Mouse (Mus musculus): ENCODE data around the gene Ptprt. TPM values are rescaled to one million over a fixed set of nuclear protein-coding genes. Genes with fewer than 3 reads are reported as not detected.

The Ptprt gene
- polyA plus RNA-seq, 1 experiment: 15.9 TPM

DNA sequence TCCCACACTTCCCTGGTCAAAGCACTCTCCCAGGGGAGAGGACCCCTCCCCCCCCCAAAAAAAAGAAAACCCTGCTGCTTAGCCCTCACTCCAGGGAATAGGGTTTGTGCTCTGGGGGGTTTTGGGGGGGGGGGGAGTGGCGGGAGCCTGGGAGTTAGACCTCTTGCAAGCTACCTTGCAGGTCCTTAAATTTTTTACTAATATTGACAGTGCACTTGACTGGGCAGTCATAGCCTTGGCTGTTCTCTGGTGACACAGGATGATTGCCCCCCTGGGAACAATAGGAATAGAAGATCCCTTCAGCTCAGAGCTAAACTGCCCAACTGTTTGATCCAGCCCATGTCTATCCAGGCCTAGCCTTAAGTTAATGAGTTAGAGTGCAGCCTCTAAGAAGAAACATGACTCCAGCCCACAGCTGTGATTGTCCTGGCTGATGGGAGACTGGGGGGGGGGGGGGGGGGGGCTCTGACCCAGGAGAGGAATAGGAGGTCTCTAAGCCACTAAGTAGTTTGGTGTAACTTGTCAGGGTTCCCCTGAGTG, 1.6 kb upstream of the Ptprt start:
- H3K4me1 ChIP-seq (ENCODE audit: control insufficient read depth, insufficient read depth, low read length): no peaks in the 10 kb centered on the region
- H3K4me3 ChIP-seq (replicated peaks; ENCODE audit: insufficient read depth, low read depth, low read length): no peak overlapping the region
- DNase-seq: no peak
- TF ChIP-seq CTCF (IDR thresholded peaks at IDR 0.05; ENCODE audit: borderline replicate concordance, insufficient read depth, low read depth, low read length) (no peak), POLR2A (IDR thresholded peaks at IDR 0.05; ENCODE audit: borderline replicate concordance, insufficient read depth, low read length) (no peak)
- 86% methylated on average over 1 of the region's 1 CpGs for WGBS
- no peaks in the 10 kb centered on the region for H3K27me3 ChIP-seq (ENCODE audit: control insufficient read depth, insufficient read depth, low read length)
- no peak overlapping the region for H3K27ac ChIP-seq (ENCODE audit: insufficient read depth, low read length)

DNA sequence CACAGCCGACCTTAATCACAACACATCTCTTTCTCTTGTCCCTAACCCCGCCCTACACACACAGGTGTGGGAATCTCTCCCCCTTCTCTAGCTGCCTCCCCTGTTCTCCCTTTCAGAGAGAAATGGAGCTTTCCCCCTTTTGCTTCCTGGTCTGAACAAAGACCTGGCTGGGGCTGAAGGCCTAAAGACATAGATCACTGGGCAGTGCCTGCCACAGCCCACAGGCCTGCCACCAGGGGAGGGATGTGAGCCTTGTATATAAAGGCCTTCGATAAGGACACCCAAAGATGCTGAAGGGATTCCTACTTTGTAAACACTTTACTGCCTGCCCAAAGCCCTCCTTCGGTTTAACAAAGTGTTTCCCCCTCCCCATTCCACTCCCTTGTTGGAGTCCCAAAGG, 786 bp upstream of the Ptprt start:
- 52% methylated on average over 4 of the region's 4 CpGs for WGBS
- no peak for DNase-seq
- TF ChIP-seq POLR2A (IDR thresholded peaks at IDR 0.05; ENCODE audit: borderline replicate concordance, insufficient read depth, low read length) (no peak), CTCF (IDR thresholded peaks at IDR 0.05; ENCODE audit: borderline replicate concordance, insufficient read depth, low read depth, low read length) (no peak)
- Histone ChIP-seq H3K4me3 (replicated peaks; ENCODE audit: insufficient read depth, low read depth, low read length) (peak overlapping the region; percentile 63), H3K4me1 (ENCODE audit: control insufficient read depth, insufficient read depth, low read length) (no peaks in the 10 kb centered on the region), H3K27me3 (ENCODE audit: control insufficient read depth, insufficient read depth, low read length) (no peaks in the 10 kb centered on the region), H3K27ac (ENCODE audit: insufficient read depth, low read length) (no peak overlapping the region)

DNA sequence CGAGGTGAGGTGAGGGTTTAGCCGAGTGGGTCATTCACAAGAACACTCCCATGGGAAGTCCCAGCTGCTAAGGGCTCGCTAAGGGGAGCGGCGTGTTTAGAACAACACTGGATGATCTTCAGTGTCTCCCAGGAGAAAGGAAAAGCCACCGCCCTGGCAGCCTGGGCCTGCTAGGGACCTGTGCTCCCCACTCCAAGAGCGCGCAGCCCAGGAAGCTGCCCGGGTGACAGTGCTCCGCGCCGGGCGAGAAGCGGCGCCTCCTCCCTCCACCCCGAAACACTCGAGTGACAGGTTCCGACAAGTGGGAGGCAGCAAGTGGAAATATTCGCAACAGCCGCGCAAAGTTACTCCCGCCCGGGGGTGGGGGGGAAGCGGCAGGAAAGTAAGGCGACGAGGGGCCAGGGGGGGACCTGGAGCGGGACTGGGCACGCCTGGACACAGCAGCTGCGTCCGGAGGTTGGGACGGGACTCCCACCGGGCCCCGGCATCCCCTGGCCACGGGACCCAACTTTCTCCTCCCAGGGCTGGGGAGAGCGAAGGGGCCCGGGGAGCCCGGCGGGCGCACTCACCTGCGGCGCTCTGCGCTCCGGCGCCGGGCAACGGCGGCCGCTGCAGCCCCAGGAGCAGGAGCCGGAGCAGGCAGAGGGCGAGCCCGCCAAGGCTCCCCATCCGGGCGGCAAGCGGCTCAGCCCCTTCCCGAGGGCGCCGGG, 561 bp downstream of the Ptprt start:
- no peaks in the 10 kb centered on the region for H3K4me1 ChIP-seq (ENCODE audit: control insufficient read depth, insufficient read depth, low read length)
- H3K27me3 ChIP-seq (ENCODE audit: control insufficient read depth, insufficient read depth, low read length): no peaks in the 10 kb centered on the region
- H3K27ac ChIP-seq (ENCODE audit: insufficient read depth, low read length): peak overlapping the region; percentile 54
- peak; percentile 33 to 53 for DNase-seq
- TF ChIP-seq POLR2A (IDR thresholded peaks at IDR 0.05; ENCODE audit: borderline replicate concordance, insufficient read depth, low read length) (no peak), CTCF (IDR thresholded peaks at IDR 0.05; ENCODE audit: borderline replicate concordance, insufficient read depth, low read depth, low read length) (no peak)
- peak overlapping the region; percentile 63 for H3K4me3 ChIP-seq (replicated peaks; ENCODE audit: insufficient read depth, low read depth, low read length)
- under 1% methylated on average over 54 of the region's 57 CpGs for WGBS

DNA sequence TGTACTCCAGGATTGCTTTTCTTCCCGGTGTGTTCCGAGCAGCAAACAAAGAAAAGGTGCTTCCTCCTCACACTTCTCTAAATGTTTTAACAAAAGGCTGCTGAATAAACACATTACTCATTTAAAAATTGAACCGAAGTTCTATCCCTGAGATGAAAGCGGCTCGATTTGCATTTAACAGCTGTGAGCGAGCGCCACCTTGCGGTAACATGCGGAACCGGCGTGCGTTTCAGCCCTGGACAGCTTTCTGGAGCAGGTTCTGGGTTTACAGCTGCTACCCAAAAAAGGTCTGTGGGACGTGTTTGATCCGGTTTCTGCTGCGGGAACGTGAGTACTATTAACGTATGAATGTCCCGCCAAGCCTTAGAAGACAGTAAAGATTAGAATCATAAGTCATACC, 1.9 kb downstream of the Ptprt start:
- peak overlapping the region; percentile 63 for H3K4me3 ChIP-seq (replicated peaks; ENCODE audit: insufficient read depth, low read depth, low read length)
- TF ChIP-seq POLR2A (IDR thresholded peaks at IDR 0.05; ENCODE audit: borderline replicate concordance, insufficient read depth, low read length) (no peak), CTCF (IDR thresholded peaks at IDR 0.05; ENCODE audit: borderline replicate concordance, insufficient read depth, low read depth, low read length) (peak; percentile 91)
- DNase-seq: peak; percentile 83 to 94
- H3K27me3 ChIP-seq (ENCODE audit: control insufficient read depth, insufficient read depth, low read length): no peaks in the 10 kb centered on the region
- H3K4me1 ChIP-seq (ENCODE audit: control insufficient read depth, insufficient read depth, low read length): no peaks in the 10 kb centered on the region
- H3K27ac ChIP-seq (ENCODE audit: insufficient read depth, low read length): no peak overlapping the region
- WGBS: under 1% methylated on average over 18 of the region's 18 CpGs

DNA sequence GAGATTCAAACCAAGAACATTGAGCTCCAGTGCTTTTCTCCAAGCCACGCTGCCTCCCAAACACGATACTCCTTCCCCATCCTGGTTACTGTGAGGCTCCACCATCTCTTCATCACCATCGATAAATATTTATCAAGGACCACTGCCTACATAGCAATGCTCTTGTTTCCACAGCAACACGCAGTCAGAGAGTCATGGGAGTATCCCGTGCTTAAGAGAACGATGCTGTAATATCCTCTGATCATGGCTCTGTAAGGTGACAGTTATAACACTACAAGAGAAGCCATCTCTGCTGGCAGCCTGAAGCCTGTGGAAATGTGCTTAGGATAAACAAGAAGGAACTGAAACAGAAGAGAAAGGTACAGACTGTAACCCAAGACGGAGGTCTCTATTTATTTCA, 3.4 kb downstream of the Ptprt start:
- 45% methylated on average over 7 of the region's 7 CpGs for WGBS

DNA sequence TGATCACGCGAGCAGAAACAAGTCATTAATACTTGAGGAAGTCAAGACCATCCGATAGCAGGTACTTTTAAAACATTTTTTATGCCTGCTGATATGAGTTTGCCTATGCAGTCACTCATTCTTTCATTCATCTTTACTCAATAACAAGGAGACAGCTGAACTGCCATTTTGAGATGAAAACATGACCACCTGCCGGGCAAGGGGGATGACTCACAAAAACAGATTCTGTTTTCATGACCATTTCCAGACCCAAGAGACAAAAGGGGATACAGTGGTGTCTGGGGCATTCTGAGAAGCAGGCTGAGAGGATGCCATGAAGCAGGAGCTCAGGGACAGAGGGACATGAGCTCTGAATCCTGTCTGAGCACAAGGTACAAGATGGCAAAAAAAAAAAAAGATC, 6.5 kb downstream of the Ptprt start:
- 90% methylated on average over 4 of the region's 4 CpGs for WGBS
- H3K27me3 ChIP-seq (ENCODE audit: control insufficient read depth, insufficient read depth, low read length): no peaks in the 10 kb centered on the region
- no peaks in the 10 kb centered on the region for H3K4me1 ChIP-seq (ENCODE audit: control insufficient read depth, insufficient read depth, low read length)
- TF ChIP-seq POLR2A (IDR thresholded peaks at IDR 0.05; ENCODE audit: borderline replicate concordance, insufficient read depth, low read length): no peak
- no peak for TF ChIP-seq CTCF (IDR thresholded peaks at IDR 0.05; ENCODE audit: borderline replicate concordance, insufficient read depth, low read depth, low read length)
- DNase-seq: peak in 1 of 2 experiments; percentile 51
- no peak overlapping the region for H3K27ac ChIP-seq (ENCODE audit: insufficient read depth, low read length)
- no peak overlapping the region for H3K4me3 ChIP-seq (replicated peaks; ENCODE audit: insufficient read depth, low read depth, low read length)

More for the DNA sequence above, 3.4 kb downstream of the Ptprt start:
- TF ChIP-seq POLR2A (IDR thresholded peaks at IDR 0.05; ENCODE audit: borderline replicate concordance, insufficient read depth, low read length): no peak
- no peak for TF ChIP-seq CTCF (IDR thresholded peaks at IDR 0.05; ENCODE audit: borderline replicate concordance, insufficient read depth, low read depth, low read length)
- H3K4me1 ChIP-seq (ENCODE audit: control insufficient read depth, insufficient read depth, low read length): no peaks in the 10 kb centered on the region
- H3K4me3 ChIP-seq (replicated peaks; ENCODE audit: insufficient read depth, low read depth, low read length): no peak overlapping the region
- H3K27me3 ChIP-seq (ENCODE audit: control insufficient read depth, insufficient read depth, low read length): no peaks in the 10 kb centered on the region
- no peak for DNase-seq
- H3K27ac ChIP-seq (ENCODE audit: insufficient read depth, low read length): no peak overlapping the region

DNA sequence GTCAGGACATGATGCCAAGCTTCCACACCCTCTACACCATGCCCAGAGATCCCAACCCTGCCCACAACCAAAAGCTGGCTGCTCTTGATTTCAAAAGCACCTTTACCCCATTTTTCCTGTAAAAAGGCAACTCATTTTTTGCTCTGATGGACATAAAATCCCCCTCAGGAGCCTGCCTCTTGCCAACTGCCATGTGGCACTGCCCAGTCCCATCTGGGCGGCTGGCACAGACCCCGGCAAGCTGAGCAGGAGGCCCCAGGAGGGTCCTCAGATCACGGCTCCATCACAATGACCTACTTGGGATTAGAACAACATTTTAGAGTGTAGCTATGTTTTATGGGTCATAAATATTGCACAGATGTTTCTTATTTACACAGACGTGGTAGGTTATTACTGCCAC, 22.3 kb downstream of the Ptprt start:
- TF ChIP-seq POLR2A (IDR thresholded peaks at IDR 0.05; ENCODE audit: borderline replicate concordance, insufficient read depth, low read length) (no peak), CTCF (IDR thresholded peaks at IDR 0.05; ENCODE audit: borderline replicate concordance, insufficient read depth, low read depth, low read length) (no peak)
- Histone ChIP-seq H3K27me3 (ENCODE audit: control insufficient read depth, insufficient read depth, low read length) (no peaks in the 10 kb centered on the region), H3K4me3 (replicated peaks; ENCODE audit: insufficient read depth, low read depth, low read length) (no peak overlapping the region), H3K27ac (ENCODE audit: insufficient read depth, low read length) (no peak overlapping the region), H3K4me1 (ENCODE audit: control insufficient read depth, insufficient read depth, low read length) (peaks cover 33% of the 10 kb centered on the region)
- DNase-seq: peak; percentile 91 to 93
- WGBS: 6% methylated on average over 4 of the region's 4 CpGs

DNA sequence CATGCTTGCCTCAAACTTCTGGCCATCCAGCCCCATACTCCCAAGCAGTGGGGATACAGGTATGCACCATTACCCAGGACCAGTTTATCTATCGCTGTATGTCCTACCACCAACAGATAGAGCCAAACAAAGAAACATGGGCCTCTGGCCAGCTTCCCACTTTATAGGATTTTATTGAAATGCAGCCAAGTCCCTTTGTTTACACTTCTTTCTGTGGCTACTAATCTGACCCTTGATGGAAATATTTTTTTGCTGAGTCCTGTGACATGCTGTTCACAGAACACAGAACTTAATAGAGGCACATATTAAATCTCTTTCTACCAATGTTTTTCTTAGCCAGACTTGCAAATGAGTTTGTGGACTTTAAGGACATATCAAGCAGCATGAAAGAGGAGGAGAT, 23.4 kb downstream of the Ptprt start:
- Histone ChIP-seq H3K4me1 (ENCODE audit: control insufficient read depth, insufficient read depth, low read length) (peaks cover 33% of the 10 kb centered on the region), H3K27ac (ENCODE audit: insufficient read depth, low read length) (peak overlapping the region; percentile 77; the same call in 1 of the 2 replicates), H3K27me3 (ENCODE audit: control insufficient read depth, insufficient read depth, low read length) (no peaks in the 10 kb centered on the region), H3K4me3 (replicated peaks; ENCODE audit: insufficient read depth, low read depth, low read length) (no peak overlapping the region)
- TF ChIP-seq POLR2A (IDR thresholded peaks at IDR 0.05; ENCODE audit: borderline replicate concordance, insufficient read depth, low read length) (no peak), CTCF (IDR thresholded peaks at IDR 0.05; ENCODE audit: borderline replicate concordance, insufficient read depth, low read depth, low read length) (no peak)
- DNase-seq: peak in 1 of 2 experiments; percentile 39
- 29% methylated on average over 1 of the region's 1 CpGs for WGBS

Data from cerebellum, adult 2 months (tissue).